Mouse (Mus musculus) kidney, embryonic 16.5 days (tissue): ENCODE data around the gene Ccdc12. TPM values are rescaled to one million over a fixed set of nuclear protein-coding genes. Genes with fewer than 3 reads are reported as not detected.
A peak's percentile ranks its signal among the peaks of the same experiment; 100 is the strongest.

Experiments used
- ATAC-seq: fragments of 200-750 bp; cut with Nextera tagmentation; 2 replicates; pipeline ENCODE4 v1.8.0; 2017; ENCODE audit warnings: moderate TSS enrichment; ENCODE audit not compliant: low FRiP score, low TSS enrichment
- H3K27ac ChIP-seq: fragments of 300-500 bp; sonication (generic); 2 replicates; pipeline ENCODE4 v1.5.1; 2014; ENCODE audit warnings: low read length
- H3K27me3 ChIP-seq: fragments of 300-500 bp; sonication (generic); 2 replicates; pipeline ENCODE4 v1.6.1; 2014; ENCODE audit warnings: low read length, control low read depth, mixed read lengths; ENCODE audit not compliant: insufficient read depth
- H3K36me3 ChIP-seq: fragments of 300-500 bp; sonication (generic); 2 replicates; pipeline ENCODE4 v1.6.1; 2014; ENCODE audit warnings: low read length, control low read depth, mixed read lengths; ENCODE audit not compliant: insufficient read depth
- H3K4me1 ChIP-seq: fragments of 300-500 bp; sonication (generic); 2 replicates; pipeline ENCODE4 v1.6.1; 2014; ENCODE audit warnings: low read length, control low read depth, mixed read lengths; ENCODE audit not compliant: insufficient read depth
- H3K4me2 ChIP-seq: fragments of 300-500 bp; sonication (generic); replicated peaks from 2 replicates; pipeline ENCODE4 v1.6.1; 2014; ENCODE audit warnings: low read depth, low read length
- H3K4me3 ChIP-seq: fragments of 300-500 bp; sonication (generic); 2 replicates; pipeline ENCODE4 v1.5.1; 2014; ENCODE audit warnings: mild to moderate bottlenecking, low read length
- H3K9ac ChIP-seq: fragments of 300-500 bp; sonication (generic); replicated peaks from 2 replicates; pipeline ENCODE4 v1.6.1; 2014; ENCODE audit warnings: low read length
- H3K9me3 ChIP-seq: fragments of 300-500 bp; sonication (generic); 2 replicates; pipeline ENCODE4 v1.6.1; 2016; ENCODE audit warnings: low read length, control low read depth
- WGBS: fragments of 180-500 bp; shearing (Covaris S2); extraction: QIAGEN DNeasy Blood & Tissue Kit; methylation state at CpG from one replicate; pipeline ENCODE4 v1.1.7; 2014; 5-methylcytosine and 5-hydroxymethylcytosine counted together
- polyA plus RNA-seq: library from polyadenylated mRNA; unstranded; fragments of >200 nt; fragmentation: Nextera tagmentation; extraction: Ambion mirVana; gene quantifications from 2 replicates; pipeline ENCODE4 v1.2.1, GENCODE M21; 2015

Ccdc12 gene
- polyA plus RNA-seq, 1 experiment from 2014 or later: 155 TPM

DNA sequence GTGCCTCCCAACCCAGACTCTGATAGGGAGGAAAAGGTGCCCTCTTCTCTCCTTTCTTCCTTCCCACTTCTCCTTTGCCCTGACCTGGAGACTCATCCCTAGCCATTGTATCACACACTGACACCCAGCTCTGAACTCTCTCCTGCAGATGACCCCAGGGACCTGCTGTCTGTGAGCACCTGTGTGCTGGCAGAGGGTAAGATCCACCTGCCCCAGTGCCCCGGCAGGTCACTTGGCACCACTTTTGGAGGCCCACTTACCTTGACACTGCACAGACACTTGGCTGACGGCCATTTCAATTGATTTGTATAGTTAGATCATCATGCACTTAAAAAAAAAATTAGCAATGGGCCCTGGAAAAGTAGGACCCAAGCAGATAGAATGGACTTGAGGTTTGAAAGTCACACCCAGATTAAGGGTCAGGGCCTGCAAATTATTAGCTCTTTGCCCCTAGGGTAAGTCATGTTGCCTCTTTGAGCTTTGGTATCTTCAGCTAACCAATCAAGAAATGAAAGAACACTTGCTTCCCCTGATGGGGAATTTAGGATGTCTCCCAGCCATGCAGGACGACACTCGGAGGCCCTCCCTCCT is 39.0 kb downstream of the Ccdc12 start:
- Histone ChIP-seq H3K27ac (no peak overlapping the region), H3K9ac (no peak overlapping the region), H3K4me2 (no peak overlapping the region), H3K4me1 (peaks cover under 1% of the 10 kb centered on the region; the same call in 1 of the 2 replicates), H3K36me3 (peaks cover 24% of the 10 kb centered on the region; the same call in 1 of the 2 replicates), H3K9me3 (no peaks in the 10 kb centered on the region), H3K4me3 (no peak overlapping the region), H3K27me3 (no peaks in the 10 kb centered on the region)
- no peak for ATAC-seq
- WGBS: 84% methylated on average over 4 of the region's 4 CpGs

DNA sequence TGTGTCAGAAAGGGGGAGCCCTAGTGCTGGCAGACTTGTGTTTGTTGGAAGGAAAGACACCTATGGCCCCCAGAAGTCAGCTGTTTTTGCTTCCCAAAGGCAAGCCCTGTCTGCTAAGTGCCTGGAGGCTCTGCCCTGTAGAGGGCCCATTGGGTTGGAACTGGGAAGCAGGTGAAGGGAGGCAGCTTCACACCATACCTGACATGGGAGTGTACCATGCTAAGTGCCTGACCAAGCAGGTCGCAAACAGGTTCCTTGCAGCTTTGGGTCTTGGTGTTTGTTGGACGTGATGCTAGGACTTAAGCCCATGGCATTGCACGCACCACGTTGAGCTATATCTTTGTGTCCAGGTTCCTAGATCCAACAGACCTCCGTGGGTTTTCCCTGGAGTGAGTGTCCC is 40.1 kb downstream of the Ccdc12 start:
- Histone ChIP-seq H3K4me1 (no peaks in the 10 kb centered on the region), H3K27ac (no peak overlapping the region), H3K27me3 (no peaks in the 10 kb centered on the region), H3K4me3 (no peak overlapping the region), H3K9ac (no peak overlapping the region), H3K4me2 (no peak overlapping the region), H3K9me3 (no peaks in the 10 kb centered on the region), H3K36me3 (peaks cover 24% of the 10 kb centered on the region; the same call in 1 of the 2 replicates)
- no peak for ATAC-seq
- 94% methylated on average over 5 of the region's 5 CpGs for WGBS

DNA sequence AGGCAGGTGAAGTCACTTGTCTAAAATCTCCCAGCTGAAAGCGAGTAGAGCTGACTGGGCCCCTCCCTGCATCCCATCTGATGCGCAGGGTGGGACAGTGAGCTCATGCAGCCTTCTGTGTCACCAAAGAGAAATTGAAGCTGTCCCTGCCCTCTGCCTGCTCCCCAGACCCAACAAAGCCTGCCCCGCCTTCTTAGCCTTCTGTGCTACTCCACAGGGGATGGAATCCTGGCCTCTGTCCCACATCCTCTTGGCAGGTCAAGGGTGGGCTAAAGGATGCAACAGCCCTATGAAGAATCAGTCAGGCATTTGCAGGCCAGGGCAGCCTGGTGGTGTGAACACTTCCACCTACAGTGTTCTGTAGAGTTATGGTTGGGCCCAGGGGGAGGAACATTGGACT is 41.2 kb downstream of the Ccdc12 start:
- 74% methylated on average over 3 of the region's 3 CpGs for WGBS
- peaks cover 24% of the 10 kb centered on the region; the same call in 1 of the 2 replicates for H3K36me3 ChIP-seq
- peak; percentile 21; the same call in 1 of the 2 replicates for ATAC-seq

DNA sequence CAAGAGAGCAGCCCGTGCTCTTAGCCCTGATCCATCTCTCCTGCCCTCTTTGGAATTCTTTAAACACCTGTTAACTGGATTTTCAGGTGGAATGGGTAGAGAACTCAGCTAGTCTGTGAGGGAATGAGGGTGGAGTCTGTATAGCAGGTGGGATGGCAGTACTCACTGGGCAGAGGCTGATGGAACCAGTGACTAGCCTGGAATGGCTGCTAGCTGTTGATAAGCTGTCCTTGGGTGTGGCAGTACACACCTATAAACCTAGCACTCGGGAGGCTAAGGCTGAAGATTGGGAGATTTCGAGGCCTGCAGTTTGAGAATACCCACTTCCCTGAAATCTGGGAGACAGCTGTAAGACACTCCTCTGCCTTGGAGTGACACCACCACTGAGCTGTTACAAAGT is 43.3 kb downstream of the Ccdc12 start:
- 89% methylated on average over 3 of the region's 3 CpGs for WGBS
- H3K4me3 ChIP-seq: no peak overlapping the region
- no peak overlapping the region for H3K27ac ChIP-seq
- no peaks in the 10 kb centered on the region for H3K9me3 ChIP-seq
- H3K4me1 ChIP-seq: no peaks in the 10 kb centered on the region
- no peak overlapping the region for H3K4me2 ChIP-seq
- ATAC-seq: no peak
- H3K36me3 ChIP-seq: peaks cover 12% of the 10 kb centered on the region; the same call in 1 of the 2 replicates
- H3K27me3 ChIP-seq: no peaks in the 10 kb centered on the region
- H3K9ac ChIP-seq: no peak overlapping the region

More for the DNA sequence above, 41.2 kb downstream of the Ccdc12 start:
- Histone ChIP-seq H3K27me3 (no peaks in the 10 kb centered on the region), H3K9me3 (no peaks in the 10 kb centered on the region), H3K4me1 (no peaks in the 10 kb centered on the region), H3K4me3 (no peak overlapping the region), H3K9ac (no peak overlapping the region), H3K27ac (no peak overlapping the region), H3K4me2 (no peak overlapping the region)

DNA sequence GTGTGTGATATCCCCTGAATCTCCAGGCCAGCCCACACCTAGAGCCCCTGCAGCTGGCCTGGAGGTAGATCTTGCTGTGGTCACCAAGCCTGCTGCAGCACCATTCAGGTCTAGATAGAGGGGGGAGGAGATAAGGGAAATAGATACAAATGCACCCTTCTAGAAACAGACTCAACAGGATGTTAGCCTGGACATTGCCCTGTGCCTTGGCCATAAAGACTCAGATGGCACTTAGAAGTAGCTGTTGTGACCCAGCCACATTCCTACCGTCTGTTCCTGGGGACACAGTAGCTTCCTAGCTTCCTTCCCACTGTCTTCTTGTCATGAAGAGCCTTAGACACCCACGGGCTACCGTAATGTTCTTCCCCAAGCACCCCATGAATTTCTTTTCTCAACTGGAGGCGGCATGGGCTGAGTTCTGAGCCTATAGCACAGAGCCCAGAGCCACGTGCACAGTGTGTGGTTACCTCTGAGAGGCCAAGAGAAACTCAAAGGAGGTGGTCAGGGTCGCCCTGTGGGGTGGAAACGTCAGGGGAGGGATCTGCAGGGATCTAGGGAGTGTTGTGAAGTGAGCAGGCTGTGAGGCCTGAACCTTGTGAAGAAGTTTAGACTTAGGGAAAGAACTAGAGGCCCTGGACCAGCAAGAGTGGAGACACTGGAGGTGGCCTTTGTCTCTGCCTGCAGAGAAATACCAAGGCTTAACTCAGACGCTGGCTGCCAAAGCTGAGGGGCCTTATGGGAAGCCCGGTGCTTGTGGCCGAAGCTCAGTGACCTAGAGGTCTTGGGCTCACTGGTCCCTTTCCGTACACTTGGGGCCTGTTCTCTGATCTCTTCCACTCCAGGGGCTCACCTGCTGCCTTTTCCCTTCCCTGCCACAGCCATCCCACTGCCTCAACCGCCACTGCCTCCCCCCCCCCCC is 45.1 kb downstream of the Ccdc12 start:
- Histone ChIP-seq H3K4me2 (no peak overlapping the region), H3K9me3 (no peaks in the 10 kb centered on the region), H3K27ac (no peak overlapping the region), H3K9ac (no peak overlapping the region), H3K36me3 (peaks cover 5% of the 10 kb centered on the region; the same call in 1 of the 2 replicates), H3K4me1 (no peaks in the 10 kb centered on the region), H3K27me3 (no peaks in the 10 kb centered on the region), H3K4me3 (no peak overlapping the region)
- no peak for ATAC-seq
- WGBS: 71% methylated on average over 12 of the region's 12 CpGs

DNA sequence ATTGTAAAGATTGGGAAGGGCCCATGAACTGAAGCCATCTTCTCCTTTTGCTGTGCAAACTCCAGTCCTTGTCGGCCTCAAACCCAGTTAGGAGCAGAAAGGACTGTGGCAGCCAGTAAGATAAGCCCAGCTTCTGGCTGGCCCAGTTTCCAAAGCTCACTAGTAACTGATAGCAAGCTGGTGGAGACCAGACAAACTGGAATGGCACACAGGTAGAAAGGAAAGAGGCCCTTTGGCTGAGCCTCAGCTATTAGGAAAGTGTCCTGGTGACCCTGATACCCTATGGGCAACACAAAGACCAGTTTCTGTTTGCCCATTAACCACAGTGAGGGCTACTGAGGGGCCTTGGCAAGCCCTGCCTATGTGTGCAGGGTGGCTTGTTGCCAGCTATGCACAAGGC is 46.5 kb downstream of the Ccdc12 start:
- ATAC-seq: no peak
- no peaks in the 10 kb centered on the region for H3K9me3 ChIP-seq
- H3K27ac ChIP-seq: no peak overlapping the region
- WGBS: 86% methylated on average over 1 of the region's 1 CpGs
- no peak overlapping the region for H3K9ac ChIP-seq
- H3K36me3 ChIP-seq: no peaks in the 10 kb centered on the region
- H3K27me3 ChIP-seq: no peaks in the 10 kb centered on the region
- no peak overlapping the region for H3K4me3 ChIP-seq
- no peaks in the 10 kb centered on the region for H3K4me1 ChIP-seq
- H3K4me2 ChIP-seq: no peak overlapping the region

DNA sequence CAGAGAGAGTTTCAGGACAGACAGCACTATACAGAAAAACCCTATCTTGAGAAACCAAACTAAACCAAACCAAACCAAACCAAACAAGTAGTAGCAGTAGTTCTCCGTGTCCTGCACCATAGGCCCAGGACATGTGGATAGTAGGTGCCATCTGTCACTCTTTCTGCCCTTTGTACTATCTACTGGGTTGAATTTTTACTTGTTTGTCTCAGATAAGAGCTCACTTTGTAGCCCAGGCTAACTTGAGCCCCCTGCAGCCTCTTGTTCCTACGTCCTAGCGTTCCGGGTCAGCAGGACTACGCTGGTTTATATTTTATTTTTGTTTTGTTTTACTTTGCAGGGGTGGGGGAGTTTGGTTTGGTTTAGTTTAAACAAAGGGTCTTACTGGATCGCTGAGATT is 47.6 kb downstream of the Ccdc12 start:
- WGBS: 74% methylated on average over 6 of the region's 6 CpGs
- no peaks in the 10 kb centered on the region for H3K9me3 ChIP-seq
- no peak overlapping the region for H3K27ac ChIP-seq
- H3K4me3 ChIP-seq: no peak overlapping the region
- peaks cover 3% of the 10 kb centered on the region for H3K36me3 ChIP-seq
- H3K9ac ChIP-seq: no peak overlapping the region
- no peaks in the 10 kb centered on the region for H3K4me1 ChIP-seq
- H3K27me3 ChIP-seq: no peaks in the 10 kb centered on the region
- no peak overlapping the region for H3K4me2 ChIP-seq
- ATAC-seq: no peak

DNA sequence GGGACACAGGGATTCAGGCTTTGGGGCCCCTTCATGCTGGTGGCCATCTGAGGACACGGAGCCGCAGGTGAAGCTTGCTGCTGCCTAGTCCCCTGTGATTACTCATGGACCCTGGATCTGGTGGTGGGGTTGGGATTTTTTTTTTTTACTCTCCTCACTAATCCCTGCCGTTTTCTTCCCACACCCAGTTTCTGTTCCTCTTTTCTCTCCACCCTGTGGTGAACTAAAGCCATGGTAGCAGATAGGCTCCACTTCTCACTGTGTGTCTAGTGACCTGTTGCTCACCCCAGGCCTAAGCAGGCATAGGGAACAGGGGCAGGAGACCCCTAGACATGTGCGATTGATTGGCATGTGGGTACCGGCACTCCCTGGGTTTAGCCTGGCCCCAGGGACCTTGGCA is 50.5 kb downstream of the Ccdc12 start:
- no peak overlapping the region for H3K27ac ChIP-seq
- H3K36me3 ChIP-seq: peaks cover 11% of the 10 kb centered on the region
- no peaks in the 10 kb centered on the region for H3K9me3 ChIP-seq
- no peak overlapping the region for H3K4me3 ChIP-seq
- H3K4me2 ChIP-seq: no peak overlapping the region
- ATAC-seq: no peak
- 83% methylated on average over 5 of the region's 5 CpGs for WGBS
- H3K27me3 ChIP-seq: no peaks in the 10 kb centered on the region
- no peak overlapping the region for H3K9ac ChIP-seq
- peaks cover 7% of the 10 kb centered on the region; the same call in 1 of the 2 replicates for H3K4me1 ChIP-seq

DNA sequence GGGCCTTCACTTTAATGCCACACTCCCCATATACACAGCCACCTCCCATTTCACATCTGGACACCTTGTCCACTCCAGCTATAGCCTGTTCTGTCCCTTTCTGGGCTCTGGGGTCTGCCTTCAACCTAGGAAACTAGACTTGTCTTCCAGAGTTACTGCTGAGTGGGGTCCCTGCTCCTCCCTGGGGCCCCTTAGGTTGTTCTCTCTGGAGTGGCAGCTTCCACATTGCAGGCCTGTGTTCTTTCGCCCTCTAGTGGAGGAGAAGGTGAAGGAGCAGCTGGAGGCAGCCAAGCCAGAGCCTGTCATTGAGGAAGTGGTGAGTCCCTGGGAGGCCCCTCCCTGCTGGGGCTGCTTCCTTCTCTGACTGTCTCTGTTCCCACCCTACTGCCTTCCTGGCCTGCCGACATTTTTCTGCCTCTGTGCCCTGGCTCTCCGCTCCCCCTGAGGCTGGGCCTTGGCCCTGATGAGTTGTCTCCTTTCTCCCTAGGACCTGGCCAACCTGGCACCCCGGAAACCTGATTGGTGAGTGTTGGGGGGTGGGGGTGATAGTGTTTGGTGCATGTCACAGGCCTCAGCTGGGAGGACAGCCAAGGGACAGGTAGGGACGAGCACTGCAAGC is 53.4 kb downstream of the Ccdc12 start:
- H3K27ac ChIP-seq: no peak overlapping the region
- peak overlapping the region; percentile 36 for H3K4me2 ChIP-seq
- H3K4me1 ChIP-seq: peaks cover 7% of the 10 kb centered on the region; the same call in 1 of the 2 replicates
- H3K9me3 ChIP-seq: no peaks in the 10 kb centered on the region
- 42% methylated on average over 5 of the region's 5 CpGs for WGBS
- H3K27me3 ChIP-seq: no peaks in the 10 kb centered on the region
- ATAC-seq: peak; percentile 91
- peak overlapping the region; percentile 4 for H3K4me3 ChIP-seq
- H3K36me3 ChIP-seq: peaks cover 19% of the 10 kb centered on the region
- peak overlapping the region; percentile 42 for H3K9ac ChIP-seq
